Mouse (Mus musculus) layer of hippocampus, adult 9-11 months (tissue): Measurements from ENCODE around the gene Rab29.
"Not testable (repeated sequence)": the region's sequence is repeated elsewhere in the genome, so short reads cannot be mapped to it uniquely, and the experiment has no call there.

Experiments used
- DNase-seq: peaks from one replicate; pipeline ENCODE4 v3.0.0; 2022

The Rab29 gene

DNA sequence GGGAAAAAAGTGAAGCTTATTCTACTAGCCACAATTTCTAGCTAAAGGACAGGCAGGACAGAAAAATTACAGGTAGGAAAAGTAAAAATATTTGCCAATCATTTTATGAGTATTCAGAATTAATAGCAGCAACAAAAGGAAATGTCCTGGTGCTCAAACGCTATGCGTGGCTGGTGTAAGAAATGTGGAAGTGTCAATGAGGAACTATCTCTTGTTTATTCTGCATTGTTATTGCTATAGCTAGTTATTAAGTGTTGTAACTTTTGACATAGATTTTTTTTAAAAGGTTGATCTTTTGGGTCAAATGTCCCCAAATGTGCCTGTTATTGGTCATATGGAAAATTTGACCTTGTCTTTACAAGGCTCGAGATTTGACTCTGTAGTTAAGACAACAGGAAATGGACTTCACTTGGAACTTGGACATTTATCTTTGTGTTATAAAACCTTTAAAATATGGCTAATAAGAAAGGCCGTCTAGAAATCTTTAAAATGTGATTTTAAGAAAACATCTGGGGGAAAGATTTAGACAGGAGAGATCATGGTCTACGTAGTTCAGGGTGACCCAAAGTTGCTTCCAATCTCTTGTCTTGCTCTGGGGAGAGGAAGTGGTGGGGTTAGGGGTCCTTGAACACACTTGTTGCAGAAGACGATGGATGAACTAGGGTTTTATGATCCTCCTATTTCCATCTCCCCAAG is 572 bp upstream of the Rab29 start:
- DNase-seq, result no peak

GRCm38 (mm10) chr1:131867946-131868290 is 894 bp downstream of the Rab29 start:
- DNase-seq, result no peak

DNA sequence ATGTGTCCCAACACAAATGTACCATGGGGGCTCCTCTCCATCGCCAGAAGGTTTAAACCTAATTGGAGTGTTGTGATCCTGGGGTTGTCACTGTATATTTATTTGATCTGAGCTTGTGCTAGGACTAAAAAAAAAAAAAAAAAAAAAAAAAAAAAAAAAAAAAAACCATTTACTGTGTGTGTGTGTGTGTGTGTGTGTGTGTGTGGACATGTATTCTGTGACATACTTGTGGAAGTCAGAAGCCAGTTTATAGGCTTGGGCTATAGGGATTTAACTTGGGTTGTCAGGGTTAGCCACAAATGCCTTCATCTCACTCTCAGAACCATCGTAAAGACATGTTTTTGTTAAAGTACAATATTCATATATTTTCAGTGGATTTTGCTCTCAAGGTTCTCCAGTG is 2.5 kb downstream of the Rab29 start:
- DNase-seq, result no peak

DNA sequence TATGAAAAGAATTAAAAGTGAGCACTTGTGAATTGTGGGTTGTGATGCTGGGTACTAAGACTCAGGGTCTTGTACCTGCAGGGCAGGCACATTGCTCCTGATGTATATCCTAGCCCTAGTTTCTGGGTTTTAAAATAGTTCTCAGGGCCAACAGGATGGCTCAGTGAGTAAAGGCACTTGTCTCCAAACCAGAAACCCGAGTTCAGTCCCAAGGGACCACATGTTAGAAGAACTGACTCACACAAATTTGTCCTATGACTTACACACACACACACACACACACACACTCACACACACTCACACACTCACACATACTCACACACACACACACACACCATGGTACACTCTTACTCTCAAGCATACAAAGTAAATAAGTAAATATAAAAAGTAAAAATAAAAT is 5.8 kb downstream of the Rab29 start:
- no peak for DNase-seq

GRCm38 (mm10) chr1:131879816-131880215 is 12.8 kb downstream of the Rab29 start:
- DNase-seq, result no peak

DNA sequence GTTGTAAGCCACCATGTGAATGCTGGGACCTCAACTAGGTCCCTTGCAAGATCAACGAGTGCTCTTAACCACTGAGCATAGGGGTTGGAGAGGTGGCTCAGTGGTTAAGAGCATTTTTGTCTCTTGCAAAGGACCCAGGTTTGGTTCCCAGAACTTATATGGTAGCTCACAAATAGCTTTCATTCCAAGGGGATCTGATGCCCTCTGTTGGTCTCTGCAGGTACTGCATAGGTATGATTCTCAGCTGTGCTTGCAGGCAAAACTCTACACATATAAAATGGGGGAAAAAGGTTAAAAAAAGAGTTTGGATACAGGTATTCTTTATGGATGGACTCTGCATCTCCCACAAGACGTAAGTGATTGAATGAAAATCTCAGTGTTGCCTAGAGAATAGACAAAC is 15.8 kb downstream of the Rab29 start:
- no peak for DNase-seq

DNA sequence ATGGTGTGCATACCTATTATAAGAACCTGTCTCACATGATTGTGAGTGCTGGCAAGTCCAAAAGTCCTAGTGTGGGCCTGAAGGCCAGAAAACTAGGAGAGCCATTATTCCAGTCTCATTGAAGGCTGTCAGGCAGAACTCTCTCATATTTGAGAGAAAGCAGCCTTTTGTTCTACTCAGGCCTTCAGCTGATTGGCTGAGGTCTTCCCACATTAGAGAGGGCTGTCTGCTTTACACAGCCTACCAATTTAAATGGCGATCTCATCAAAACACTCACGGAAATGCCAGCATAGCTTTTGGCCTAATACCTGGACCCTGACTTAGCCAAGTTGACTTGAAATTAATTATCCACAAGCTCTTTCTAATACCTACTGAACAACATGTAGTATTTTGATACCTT is 19.1 kb downstream of the Rab29 start:
- DNase-seq, result no peak

GRCm38 (mm10) chr1:131886641-131887040 is 19.6 kb downstream of the Rab29 start:
- DNase-seq, result no peak

DNA sequence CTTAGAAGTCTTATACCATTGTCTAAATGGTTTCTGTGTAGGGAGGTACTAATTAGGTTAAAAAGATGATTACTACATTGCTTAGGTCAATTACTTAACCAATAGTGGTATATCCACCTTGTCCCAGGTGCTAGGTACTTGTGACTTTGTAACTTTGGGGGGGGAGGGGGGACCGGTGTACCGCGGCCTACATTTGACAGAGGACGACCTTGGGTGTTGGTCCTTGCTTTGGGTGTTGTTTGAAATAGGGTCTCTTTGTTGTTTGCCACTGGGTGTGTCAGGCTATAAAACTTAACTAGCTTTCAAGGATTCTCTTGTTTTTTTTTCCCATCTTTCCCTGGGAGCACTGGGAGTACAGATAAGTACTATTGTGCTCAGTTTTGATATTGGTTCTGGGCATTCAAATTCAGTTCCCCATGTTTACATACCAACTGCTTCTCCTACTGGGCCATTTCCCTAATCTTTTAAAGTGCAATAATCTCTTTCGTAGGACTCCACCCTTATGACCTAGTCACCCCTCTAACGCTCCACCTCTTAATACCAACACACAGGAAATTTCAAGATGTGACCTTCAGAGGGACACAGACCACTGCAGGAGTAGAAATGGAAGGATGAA is 23.1 kb downstream of the Rab29 start:
- no peak for DNase-seq

- DNase-seq, result no peak
Observed at GRCm38 (mm10) chr1:131891436-131891835, 24.4 kb downstream of the Rab29 start.

DNA sequence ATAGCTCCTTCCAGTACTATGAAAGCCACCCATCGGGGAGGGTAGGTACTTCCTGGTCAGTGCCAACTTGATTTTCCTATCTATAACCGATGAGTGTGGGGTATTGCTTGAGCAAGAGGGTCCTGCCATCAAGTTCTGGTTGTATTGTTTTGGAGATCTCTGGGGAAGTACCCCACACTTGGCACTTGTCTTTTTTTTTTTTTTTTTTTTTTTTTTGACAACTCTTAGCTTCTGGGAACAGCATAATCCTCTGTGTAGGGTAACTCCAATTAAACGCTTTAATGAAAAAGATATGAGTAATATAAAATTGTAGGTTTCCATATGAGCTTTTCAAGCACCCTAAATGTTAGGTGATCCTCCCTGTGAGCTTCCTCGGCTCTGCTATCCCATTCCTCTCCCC is 35.7 kb downstream of the Rab29 start:
- no peak for DNase-seq

DNA sequence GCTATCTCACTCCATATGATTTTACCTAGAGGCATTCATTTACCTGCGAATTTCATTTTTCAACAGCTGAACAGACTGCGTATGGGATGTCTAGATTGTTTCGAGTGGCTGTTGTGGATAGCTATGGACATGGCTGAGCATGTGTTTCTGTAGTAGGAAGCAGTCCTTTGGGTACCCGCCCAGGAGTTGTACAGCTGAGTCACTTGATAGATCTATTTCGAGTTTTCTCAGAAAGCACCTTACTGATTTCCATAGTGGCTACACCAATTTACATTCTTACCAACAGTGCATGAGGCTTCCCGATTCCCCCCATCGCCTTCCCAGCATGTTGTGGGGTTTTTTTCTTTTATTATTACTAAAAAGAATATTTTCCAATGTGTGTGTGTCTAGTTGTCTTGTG is 36.2 kb downstream of the Rab29 start:
- DNase-seq, result no peak

DNA sequence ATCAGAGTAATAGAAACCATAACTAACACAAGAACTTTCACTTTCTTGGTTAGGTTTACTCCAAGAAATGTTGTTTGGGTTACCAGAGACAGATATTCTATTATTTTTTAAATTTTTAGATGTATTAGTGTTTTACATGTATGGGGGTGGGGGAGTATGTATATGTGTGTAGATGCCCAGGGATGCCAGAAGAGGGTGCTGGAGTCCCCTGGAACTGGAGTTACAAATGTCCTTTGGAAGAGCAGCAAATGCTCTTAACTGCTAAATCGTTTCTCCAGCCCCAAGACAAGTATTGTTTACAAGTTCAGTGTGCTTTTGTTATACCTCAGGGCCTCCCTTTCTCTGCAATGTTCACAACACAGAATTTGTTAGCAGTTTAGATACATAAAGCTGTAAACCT is 38.5 kb downstream of the Rab29 start:
- DNase-seq, result no peak

DNA sequence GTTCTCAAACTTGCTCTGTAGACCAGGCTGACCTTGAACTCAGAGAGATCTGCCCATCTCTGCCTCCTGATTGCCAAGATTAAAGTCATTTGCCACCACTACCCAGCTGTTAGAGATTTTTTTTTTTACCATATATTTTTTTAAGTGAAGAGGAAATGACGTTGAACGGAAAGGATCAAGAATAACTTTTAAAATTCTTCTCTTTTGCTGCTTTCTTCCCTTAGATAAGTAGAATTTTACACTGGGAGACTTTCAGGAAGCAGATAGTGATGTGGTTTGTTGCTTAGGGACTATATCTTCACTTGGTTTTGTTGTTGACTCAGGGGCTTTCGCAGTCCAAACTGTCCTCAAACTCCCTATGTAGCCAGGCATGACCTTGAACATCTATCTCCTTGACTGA is 41.4 kb downstream of the Rab29 start:
- no peak for DNase-seq

GRCm38 (mm10) chr1:131909236-131909635 is 42.2 kb downstream of the Rab29 start:
- DNase-seq, result not testable (repeated sequence)

GRCm38 (mm10) chr1:131910001-131910648 is 43.1 kb downstream of the Rab29 start, which contains the start of gene Nucks1:
Gene Nucks1, plus strand, starts transcription at chr1:131910534.
- DNase-seq, result peak; percentile 100

DNA sequence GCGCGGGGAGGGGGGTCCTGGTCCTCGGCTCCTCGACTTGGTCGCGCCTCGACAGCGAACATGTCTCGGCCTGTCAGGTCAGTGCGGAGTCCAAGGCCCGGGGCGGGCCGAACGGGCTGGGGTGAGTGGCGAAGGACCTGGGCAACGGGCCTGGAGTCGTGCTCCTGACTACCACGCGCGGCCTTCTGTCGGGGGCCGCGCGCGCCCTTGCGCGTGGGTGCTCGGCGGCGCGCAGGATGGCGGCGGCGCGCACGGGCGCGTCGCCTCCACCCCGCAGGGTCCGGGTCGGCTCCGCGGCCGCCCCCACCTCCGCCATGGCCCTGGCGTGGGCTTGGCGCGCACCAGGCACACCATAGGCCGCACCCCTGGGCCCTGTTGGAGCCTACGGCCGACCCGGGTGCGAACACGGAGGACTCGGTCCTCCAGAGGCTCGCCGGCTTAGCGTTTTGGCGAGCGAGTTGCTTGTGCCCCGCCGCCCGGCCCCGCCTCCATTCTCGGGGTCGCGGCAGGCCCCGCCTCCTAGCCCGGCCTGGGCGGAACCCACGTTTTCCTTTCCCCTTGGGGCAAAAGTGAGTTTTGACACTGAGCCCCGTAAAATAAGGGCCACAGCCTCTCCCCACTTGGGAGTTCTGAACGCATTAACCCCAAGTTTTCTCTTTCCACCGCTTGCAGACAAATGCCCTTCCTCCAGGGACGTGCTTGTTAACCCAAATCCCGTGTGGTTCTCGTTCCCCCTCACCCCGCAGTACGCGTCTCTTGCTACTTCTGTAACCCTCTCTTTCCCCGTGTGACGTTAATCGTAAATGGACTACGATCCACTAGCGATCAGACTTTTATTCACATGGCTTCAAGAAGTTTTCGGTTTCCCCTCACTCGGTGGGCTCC is 43.9 kb downstream of the Rab29 start:
- peak; percentile 56 for DNase-seq

GRCm38 (mm10) chr1:131917634-131918033 is 50.6 kb downstream of the Rab29 start:
- DNase-seq, result no peak

DNA sequence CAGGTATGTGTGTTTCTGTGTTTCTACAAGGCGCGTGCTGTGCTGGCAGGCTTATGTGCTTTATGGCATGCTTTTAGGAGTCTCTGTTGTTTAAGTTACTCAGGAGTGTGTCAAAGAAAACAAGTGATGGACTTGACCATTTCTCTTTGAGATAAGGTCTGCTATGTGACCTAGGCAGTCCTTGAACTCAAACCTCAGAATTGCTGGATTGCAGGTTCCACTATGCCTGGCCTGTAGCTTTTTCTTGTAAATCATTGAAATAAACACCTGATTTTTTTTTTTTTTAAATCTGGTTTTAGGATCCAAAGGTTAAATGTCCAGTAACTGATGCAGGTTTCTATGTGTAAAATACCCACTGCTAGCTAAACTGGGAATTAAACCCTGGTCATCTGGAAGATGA is 52.0 kb downstream of the Rab29 start:
- DNase-seq, result no peak

- no peak for DNase-seq
Observed at GRCm38 (mm10) chr1:131922100-131922499, 55.1 kb downstream of the Rab29 start.
